ENCODE assay signal across 9 mouse cellular contexts in the genomic region with DNA sequence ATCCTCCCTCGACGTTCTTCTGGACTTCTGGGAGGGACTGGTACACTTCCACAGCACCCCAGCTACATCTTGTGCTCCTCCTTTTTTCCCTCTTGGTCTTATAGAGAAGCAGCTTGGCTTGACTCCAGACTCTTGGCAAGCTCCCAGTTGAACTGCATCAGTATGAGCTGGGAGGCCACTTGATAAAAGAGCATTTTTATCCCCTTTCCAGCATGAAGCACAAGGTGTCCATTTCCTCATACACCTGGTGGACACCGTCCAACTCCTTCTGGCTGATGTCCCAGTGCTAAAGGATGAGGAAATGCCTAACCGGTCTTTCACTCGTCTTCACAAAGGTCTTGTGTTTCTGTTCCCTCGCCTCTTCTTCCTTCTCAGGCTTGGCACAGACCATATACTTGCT.
DNase-seq lines count a peak whose midpoint lies in the region; ATAC-seq and TF ChIP-seq lines count a peak whose summit lies in the region.
"Had no signal": no experiment of that assay in that cellular context is flagged by ENCODE, and none has a peak within 500 bp of the region (broad histone marks: within the 10 kb centered on the region; RNA-seq: fewer than 3 reads in every experiment).

No protein-coding gene starts in this region.

- no peaks in the 10 kb centered on the region for H3K4me1 ChIP-seq in hindbrain, postnatal 0 days (ENCODE audit: insufficient read depth, low read length)
- H3K4me1 ChIP-seq in hindbrain, embryonic 13.5 days (replicated peaks): no peaks in the 10 kb centered on the region
- H3K4me1 ChIP-seq: hindbrain, embryonic 15.5 days had no signal

- no peak overlapping the region for H3K9ac ChIP-seq in hindbrain, postnatal 0 days (replicated peaks; ENCODE audit: low read length)
- no peak overlapping the region for H3K9ac ChIP-seq in hindbrain, embryonic 13.5 days
- H3K9ac ChIP-seq: hindbrain, embryonic 15.5 days; limb, embryonic 15.5 days had no signal

- DNase-seq in hindbrain, postnatal 0 days (ENCODE audit: low spot score): peak; percentile 68
- peak; percentile 87 for DNase-seq in brain, adult 2 months (ENCODE audit: low read depth, low spot score)
- peak; percentile 70 for DNase-seq in cerebellum, adult 9-10 months
- DNase-seq in lung, postnatal 36 days: peak; percentile 67
- DNase-seq in MN1 (ENCODE audit: low spot score): no peak
- DNase-seq in thymus, postnatal 25 days: no peak

- H3K4me2 ChIP-seq in hindbrain, postnatal 0 days (ENCODE audit: low read depth, low read length): no peak overlapping the region
- no peak overlapping the region for H3K4me2 ChIP-seq in hindbrain, embryonic 13.5 days
- H3K4me2 ChIP-seq: hindbrain, embryonic 15.5 days; limb, embryonic 15.5 days had no signal

- no peaks in the 10 kb centered on the region for H3K36me3 ChIP-seq in hindbrain, postnatal 0 days (ENCODE audit: insufficient read depth, low read length)
- H3K36me3 ChIP-seq in hindbrain, embryonic 13.5 days: peaks cover 9% of the 10 kb centered on the region

- ATAC-seq in hindbrain, postnatal 0 days: no peak
- ATAC-seq in hindbrain, embryonic 13.5 days (ENCODE audit: low FRiP score): no peak

- H3K27ac ChIP-seq in hindbrain, postnatal 0 days: no peak overlapping the region
- H3K27ac ChIP-seq in hindbrain, embryonic 13.5 days: no peak overlapping the region
- H3K27ac ChIP-seq: hindbrain, embryonic 15.5 days; limb, embryonic 15.5 days had no signal

- H3K27me3 ChIP-seq in hindbrain, postnatal 0 days (ENCODE audit: insufficient read depth, low read length): no peaks in the 10 kb centered on the region
- no peaks in the 10 kb centered on the region for H3K27me3 ChIP-seq in hindbrain, embryonic 13.5 days
- H3K27me3 ChIP-seq: hindbrain, embryonic 15.5 days; limb, embryonic 15.5 days had no signal

- no peak overlapping the region for H3K4me3 ChIP-seq in hindbrain, postnatal 0 days (ENCODE audit: low read length)
- H3K4me3 ChIP-seq in hindbrain, embryonic 13.5 days: no peak overlapping the region
- H3K4me3 ChIP-seq: hindbrain, embryonic 15.5 days; limb, embryonic 15.5 days had no signal

- TF ChIP-seq CTCF in hindbrain, postnatal 0 days (IDR thresholded peaks at IDR 0.05; ENCODE audit: low read depth): no peak

- WGBS in hindbrain, postnatal 0 days: 62% methylated on average over 6 of the region's 6 CpGs
- 89% methylated on average over 6 of the region's 6 CpGs for WGBS in hindbrain, embryonic 13.5 days

- H3K9me3 ChIP-seq in hindbrain, postnatal 0 days (ENCODE audit: low read length): no peaks in the 10 kb centered on the region
- no peaks in the 10 kb centered on the region for H3K9me3 ChIP-seq in hindbrain, embryonic 13.5 days
- H3K9me3 ChIP-seq: hindbrain, embryonic 15.5 days; limb, embryonic 15.5 days had no signal

Comparison
In these comparisons a context has a peak if more than half of its experiments do, and no peak if none do; other contexts are left out.
1. DNase-seq: peak in hindbrain, postnatal 0 days (single experiment), brain, adult 2 months (single experiment), cerebellum, adult 9-10 months (single experiment) and lung, postnatal 36 days (single experiment); none in MN1 (single experiment) and thymus, postnatal 25 days (single experiment).